Mouse (Mus musculus): ENCODE measurements around the gene Grasp. TPM values are rescaled to one million over a fixed set of nuclear protein-coding genes. Genes with fewer than 3 reads are reported as not detected.

The Grasp gene
- polyA plus RNA-seq, 1 experiment, result 11.0 TPM

GRCm38 (mm10) chr15:101203673-101204072, 20.3 kb upstream of the Grasp start:
- H3K79me2 ChIP-seq (ENCODE audit: control insufficient read depth, insufficient read depth), result no peaks in the 10 kb centered on the region
- no peaks in the 10 kb centered on the region for H3K27me3 ChIP-seq (ENCODE audit: control insufficient read depth, insufficient read depth, insufficient read length)
- H3K4me2 ChIP-seq (ENCODE audit: low read depth), result no peak overlapping the region
- TF ChIP-seq SRF (IDR thresholded peaks at IDR 0.05; ENCODE audit: control insufficient read depth, insufficient read length, low read depth), result no peak
- no peak for TF ChIP-seq MYOD1 (IDR thresholded peaks at IDR 0.05; ENCODE audit: control insufficient read depth in 1 of 3, insufficient read length in 2 of 3, low read depth in 2 of 3)
- TF ChIP-seq REST (IDR thresholded peaks at IDR 0.05; ENCODE audit: insufficient read depth, insufficient read length), result no peak
- TF ChIP-seq CEBPB (IDR thresholded peaks at IDR 0.05; ENCODE audit: insufficient read depth, poor library complexity, severe bottlenecking), result no peak
- no peak for TF ChIP-seq E2F4 (IDR thresholded peaks at IDR 0.05; ENCODE audit: insufficient read depth)
- no peak for TF ChIP-seq USF1 (IDR thresholded peaks at IDR 0.05; ENCODE audit: low read depth)
- no peak for TF ChIP-seq MAX (IDR thresholded peaks at IDR 0.05; ENCODE audit: low read depth)
- TF ChIP-seq POLR2AphosphoS2 (IDR thresholded peaks at IDR 0.05; ENCODE audit: insufficient read length, low read depth), result no peak
- TF ChIP-seq TCF3 (IDR thresholded peaks at IDR 0.05; ENCODE audit: insufficient read length, low read depth), result no peak
- TF ChIP-seq MYOG (IDR thresholded peaks at IDR 0.05; ENCODE audit: control insufficient read depth in 1 of 3, insufficient read depth in 1 of 3, insufficient read length in 2 of 3, low read depth in 2 of 3), result no peak
- no peak for TF ChIP-seq TCF12 (IDR thresholded peaks at IDR 0.05; ENCODE audit: insufficient read depth, poor library complexity, severe bottlenecking)
- no peak for TF ChIP-seq POLR2A (IDR thresholded peaks at IDR 0.05; ENCODE audit: insufficient read length, low read depth)
- H3K36me3 ChIP-seq (ENCODE audit: control insufficient read depth, insufficient read depth), result peaks cover 6% of the 10 kb centered on the region
- no peak overlapping the region for H3K4me3 ChIP-seq
- H3ac ChIP-seq (ENCODE audit: control insufficient read depth, insufficient read length), result no peak overlapping the region

- no peaks in the 10 kb centered on the region for H3K79me2 ChIP-seq (ENCODE audit: control insufficient read depth, insufficient read depth)
- H3K27me3 ChIP-seq (ENCODE audit: control insufficient read depth, insufficient read depth, insufficient read length), result no peaks in the 10 kb centered on the region
- no peaks in the 10 kb centered on the region for H3K36me3 ChIP-seq (ENCODE audit: control insufficient read depth, insufficient read depth)
- no peak for TF ChIP-seq MYOG (IDR thresholded peaks at IDR 0.05; ENCODE audit: control insufficient read depth in 1 of 3, insufficient read depth in 1 of 3, insufficient read length in 2 of 3, low read depth in 2 of 3)
- TF ChIP-seq POLR2A (IDR thresholded peaks at IDR 0.05; ENCODE audit: insufficient read length, low read depth), result no peak
- no peak for TF ChIP-seq SRF (IDR thresholded peaks at IDR 0.05; ENCODE audit: control insufficient read depth, insufficient read length, low read depth)
- no peak for TF ChIP-seq REST (IDR thresholded peaks at IDR 0.05; ENCODE audit: insufficient read depth, insufficient read length)
- no peak for TF ChIP-seq USF1 (IDR thresholded peaks at IDR 0.05; ENCODE audit: low read depth)
- TF ChIP-seq TCF12 (IDR thresholded peaks at IDR 0.05; ENCODE audit: insufficient read depth, poor library complexity, severe bottlenecking), result no peak
- H3ac ChIP-seq (ENCODE audit: control insufficient read depth, insufficient read length), result no peak overlapping the region
- H3K4me3 ChIP-seq, result no peak overlapping the region
- no peak overlapping the region for H3K4me2 ChIP-seq (ENCODE audit: low read depth)
Measured at GRCm38 (mm10) chr15:101204781-101205180, 19.2 kb upstream of the Grasp start.

- Histone ChIP-seq H3ac (ENCODE audit: control insufficient read depth, insufficient read length) (no peak overlapping the region), H3K36me3 (ENCODE audit: control insufficient read depth, insufficient read depth) (no peaks in the 10 kb centered on the region)
- TF ChIP-seq MYOG (IDR thresholded peaks at IDR 0.05; ENCODE audit: control insufficient read depth in 1 of 3, insufficient read depth in 1 of 3, insufficient read length in 2 of 3, low read depth in 2 of 3) (no peak), USF1 (IDR thresholded peaks at IDR 0.05; ENCODE audit: low read depth) (no peak), MYOD1 (IDR thresholded peaks at IDR 0.05; ENCODE audit: control insufficient read depth in 1 of 3, insufficient read length in 2 of 3, low read depth in 2 of 3) (no peak), POLR2A (IDR thresholded peaks at IDR 0.05; ENCODE audit: insufficient read length, low read depth) (no peak), TCF12 (IDR thresholded peaks at IDR 0.05; ENCODE audit: insufficient read depth, poor library complexity, severe bottlenecking) (no peak), MAX (IDR thresholded peaks at IDR 0.05; ENCODE audit: low read depth) (no peak), REST (IDR thresholded peaks at IDR 0.05; ENCODE audit: insufficient read depth, insufficient read length) (no peak), TCF3 (IDR thresholded peaks at IDR 0.05; ENCODE audit: insufficient read length, low read depth) (no peak), E2F4 (IDR thresholded peaks at IDR 0.05; ENCODE audit: insufficient read depth) (no peak), POLR2AphosphoS2 (IDR thresholded peaks at IDR 0.05; ENCODE audit: insufficient read length, low read depth) (no peak)
Measured at GRCm38 (mm10) chr15:101210228-101210627, 13.8 kb upstream of the Grasp start.

DNA sequence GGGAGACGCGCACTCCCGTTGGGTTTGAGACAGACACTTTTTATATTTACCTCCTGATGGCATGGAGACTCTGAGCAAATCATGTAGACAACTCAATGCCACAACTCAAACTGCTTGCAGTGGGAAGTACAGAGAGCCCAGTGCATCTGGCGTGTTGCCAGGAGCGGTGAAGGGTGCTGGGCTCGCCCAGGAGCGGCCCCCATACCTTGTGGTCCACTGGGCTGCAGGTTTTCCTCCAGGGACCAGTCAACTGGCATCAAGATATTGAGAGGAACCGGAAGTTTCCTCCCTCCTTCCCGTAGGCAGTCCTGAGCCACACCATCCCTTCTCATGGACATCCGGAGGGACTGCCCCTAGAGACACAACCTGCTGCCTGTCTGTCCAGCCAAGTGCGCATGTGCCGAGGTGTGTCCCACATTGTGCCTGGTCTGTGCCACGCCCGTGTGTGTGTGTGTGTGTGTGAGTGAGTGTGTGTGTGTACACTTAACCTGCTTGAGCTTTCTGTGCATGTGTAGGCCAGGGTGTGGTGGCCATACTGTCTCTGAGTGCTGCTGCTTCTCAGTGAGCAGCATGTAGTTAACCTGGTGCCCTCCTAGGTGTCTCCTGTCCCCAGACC, 12.9 kb upstream of the Grasp start:
- Histone ChIP-seq H3K79me2 (ENCODE audit: control insufficient read depth, insufficient read depth) (no peaks in the 10 kb centered on the region), H3ac (ENCODE audit: control insufficient read depth, insufficient read length) (no peak overlapping the region), H3K27me3 (ENCODE audit: control insufficient read depth, insufficient read depth, insufficient read length) (no peaks in the 10 kb centered on the region), H3K4me2 (ENCODE audit: low read depth) (no peak overlapping the region), H3K4me3 (no peak overlapping the region), H3K36me3 (ENCODE audit: control insufficient read depth, insufficient read depth) (no peaks in the 10 kb centered on the region)
- TF ChIP-seq SRF (IDR thresholded peaks at IDR 0.05; ENCODE audit: control insufficient read depth, insufficient read length, low read depth), result no peak
- TF ChIP-seq USF1 (IDR thresholded peaks at IDR 0.05; ENCODE audit: low read depth), result no peak
- TF ChIP-seq MYOG (IDR thresholded peaks at IDR 0.05; ENCODE audit: control insufficient read depth in 1 of 3, insufficient read depth in 1 of 3, insufficient read length in 2 of 3, low read depth in 2 of 3), result peak in 1 of 3 experiments; percentile 26
- TF ChIP-seq MYOD1 (IDR thresholded peaks at IDR 0.05; ENCODE audit: control insufficient read depth in 1 of 3, insufficient read length in 2 of 3, low read depth in 2 of 3), result no peak

More at GRCm38 (mm10) chr15:101210228-101210627, 13.8 kb upstream of the Grasp start:
- H3K4me2 ChIP-seq (ENCODE audit: low read depth), result no peak overlapping the region
- H3K27me3 ChIP-seq (ENCODE audit: control insufficient read depth, insufficient read depth, insufficient read length), result no peaks in the 10 kb centered on the region
- no peak overlapping the region for H3K4me3 ChIP-seq
- H3K79me2 ChIP-seq (ENCODE audit: control insufficient read depth, insufficient read depth), result no peaks in the 10 kb centered on the region

GRCm38 (mm10) chr15:101212435-101212834, 11.6 kb upstream of the Grasp start:
- H3K4me3 ChIP-seq, result no peak overlapping the region
- TF ChIP-seq MYOD1 (IDR thresholded peaks at IDR 0.05; ENCODE audit: control insufficient read depth in 1 of 3, insufficient read length in 2 of 3, low read depth in 2 of 3), result peak in 2 of 3 experiments; percentile 8 to 45
- TF ChIP-seq MAX (IDR thresholded peaks at IDR 0.05; ENCODE audit: low read depth), result no peak
- TF ChIP-seq MYOG (IDR thresholded peaks at IDR 0.05; ENCODE audit: control insufficient read depth in 1 of 3, insufficient read depth in 1 of 3, insufficient read length in 2 of 3, low read depth in 2 of 3), result peak in 2 of 3 experiments; percentile 30 to 69
- no peaks in the 10 kb centered on the region for H3K36me3 ChIP-seq (ENCODE audit: control insufficient read depth, insufficient read depth)
- no peaks in the 10 kb centered on the region for H3K79me2 ChIP-seq (ENCODE audit: control insufficient read depth, insufficient read depth)
- H3K4me2 ChIP-seq (ENCODE audit: low read depth), result no peak overlapping the region
- H3K27me3 ChIP-seq (ENCODE audit: control insufficient read depth, insufficient read depth, insufficient read length), result no peaks in the 10 kb centered on the region
- H3ac ChIP-seq (ENCODE audit: control insufficient read depth, insufficient read length), result no peak overlapping the region
